Mouse (Mus musculus) small intestine, adult 2 months (tissue): ENCODE measurements around the gene Sytl3. TPM values are rescaled to one million over a fixed set of nuclear protein-coding genes. Genes with fewer than 3 reads are reported as not detected.

Experiments used
- H3K27ac ChIP-seq: fragments of 200-500 bp; 2 replicates; pipeline ENCODE4 v1.5.1; 2012; ENCODE audit warnings: low read depth, low read length, control low read depth, inconsistent platforms; ENCODE audit not compliant: insufficient read depth
- H3K27me3 ChIP-seq: fragments of 200-500 bp; 2 replicates; pipeline ENCODE4 v1.6.1; 2012; ENCODE audit warnings: mild to moderate bottlenecking, moderate library complexity, low read length, inconsistent platforms; ENCODE audit not compliant: control insufficient read depth, insufficient read depth
- H3K36me3 ChIP-seq: fragments of 200-500 bp; 2 replicates; pipeline ENCODE4 v1.6.1; 2012; ENCODE audit warnings: mild to moderate bottlenecking, low read length, control low read depth, inconsistent platforms; ENCODE audit not compliant: control insufficient read depth, insufficient read depth
- H3K4me1 ChIP-seq: fragments of 200-500 bp; 2 replicates; pipeline ENCODE4 v1.6.1; 2012; ENCODE audit warnings: low read length, inconsistent platforms, mixed read lengths; ENCODE audit not compliant: control insufficient read depth, insufficient read depth, insufficient read length
- H3K4me3 ChIP-seq: fragments of 200-500 bp; 2 replicates; pipeline ENCODE4 v1.5.1; 2012; ENCODE audit warnings: low read depth, mild to moderate bottlenecking, control low read depth, inconsistent platforms, low read length, moderate library complexity
- CTCF ChIP-seq: fragments of 200-500 bp; IDR thresholded peaks from 2 replicates; pipeline ENCODE4 v1.5.1; 2012; ENCODE audit warnings: low read depth, mild to moderate bottlenecking, control low read depth, inconsistent platforms, low read length, moderate library complexity, mixed read lengths; ENCODE audit not compliant: insufficient replicate concordance, insufficient read length; ENCODE audit errors: extremely low read depth
- POLR2A ChIP-seq: fragments of 200-500 bp; IDR thresholded peaks from 2 replicates; pipeline ENCODE4 v1.6.1; 2012; ENCODE audit warnings: low read depth, mild to moderate bottlenecking, control low read depth, inconsistent platforms, low read length, moderate library complexity
- WGBS: fragments of 180-500 bp; shearing (Covaris S2); methylation state at CpG from one replicate; pipeline ENCODE4 v1.1.7; 2018; 5-methylcytosine and 5-hydroxymethylcytosine counted together
- polyA plus RNA-seq: library from polyadenylated mRNA; depleted of rRNA; stranded (reverse); fragments of >200 nt; gene quantifications from 2 replicates; pipeline ENCODE4 v1.2.3, GENCODE M21; 2012

Sytl3 gene
- polyA plus RNA-seq, 1 experiment = 6.4 TPM

- H3K4me1 ChIP-seq = peaks cover under 1% of the 10 kb centered on the region
- H3K4me3 ChIP-seq = no peak overlapping the region
- no peaks in the 10 kb centered on the region for H3K27me3 ChIP-seq
- no peak for TF ChIP-seq CTCF
- 60% methylated on average over 15 of the region's 15 CpGs for WGBS
- H3K36me3 ChIP-seq = peaks cover 44% of the 10 kb centered on the region
- H3K27ac ChIP-seq = no peak overlapping the region
These were observed 77.7 kb downstream of the Sytl3 start for GRCm38 (mm10) chr17:6736306-6737272.

- Histone ChIP-seq H3K4me3 (no peak overlapping the region), H3K4me1 (peaks cover under 1% of the 10 kb centered on the region), H3K27ac (no peak overlapping the region), H3K27me3 (no peaks in the 10 kb centered on the region), H3K36me3 (peaks cover 52% of the 10 kb centered on the region)
- 80% methylated on average over 12 of the region's 12 CpGs for WGBS
- TF ChIP-seq POLR2A = no peak
- no peak for TF ChIP-seq CTCF
These were observed 78.5 kb downstream of the Sytl3 start for GRCm38 (mm10) chr17:6737273-6737997.

GRCm38 (mm10) chr17:6738836-6739235, 79.9 kb downstream of the Sytl3 start:
- TF ChIP-seq POLR2A (no peak), CTCF (no peak)
- WGBS = 84% methylated on average over 7 of the region's 7 CpGs
- Histone ChIP-seq H3K36me3 (peaks cover 66% of the 10 kb centered on the region), H3K4me3 (no peak overlapping the region), H3K27ac (no peak overlapping the region), H3K4me1 (peaks cover 13% of the 10 kb centered on the region), H3K27me3 (no peaks in the 10 kb centered on the region)

- H3K36me3 ChIP-seq = peaks cover 68% of the 10 kb centered on the region
- H3K27ac ChIP-seq = no peak overlapping the region
- WGBS = 82% methylated on average over 13 of the region's 13 CpGs
- H3K27me3 ChIP-seq = no peaks in the 10 kb centered on the region
- H3K4me3 ChIP-seq = no peak overlapping the region
- peaks cover 15% of the 10 kb centered on the region for H3K4me1 ChIP-seq
- TF ChIP-seq POLR2A = no peak
- TF ChIP-seq CTCF = no peak
These were observed 80.4 kb downstream of the Sytl3 start for GRCm38 (mm10) chr17:6739266-6739665.

GRCm38 (mm10) chr17:6739756-6740155, 80.9 kb downstream of the Sytl3 start:
- WGBS = 93% methylated on average over 15 of the region's 15 CpGs

GRCm38 (mm10) chr17:6740331-6741170, 81.7 kb downstream of the Sytl3 start:
- Histone ChIP-seq H3K27me3 (no peaks in the 10 kb centered on the region), H3K36me3 (peaks cover 79% of the 10 kb centered on the region), H3K4me3 (no peak overlapping the region), H3K27ac (no peak overlapping the region), H3K4me1 (peaks cover 21% of the 10 kb centered on the region)
- TF ChIP-seq POLR2A = no peak
- no peak for TF ChIP-seq CTCF
- WGBS = 92% methylated on average over 19 of the region's 19 CpGs

More at GRCm38 (mm10) chr17:6739756-6740155, 80.9 kb downstream of the Sytl3 start:
- H3K36me3 ChIP-seq = peaks cover 73% of the 10 kb centered on the region
- no peak for TF ChIP-seq POLR2A
- TF ChIP-seq CTCF = no peak
- H3K27ac ChIP-seq = no peak overlapping the region
- peaks cover 18% of the 10 kb centered on the region for H3K4me1 ChIP-seq
- H3K4me3 ChIP-seq = no peak overlapping the region
- H3K27me3 ChIP-seq = no peaks in the 10 kb centered on the region

GRCm38 (mm10) chr17:6741271-6741670, 82.4 kb downstream of the Sytl3 start:
- H3K4me3 ChIP-seq = no peak overlapping the region
- TF ChIP-seq POLR2A (no peak), CTCF (no peak)
- no peak overlapping the region for H3K27ac ChIP-seq
- H3K36me3 ChIP-seq = peaks cover 86% of the 10 kb centered on the region
- H3K4me1 ChIP-seq = peaks cover 21% of the 10 kb centered on the region
- 89% methylated on average over 12 of the region's 12 CpGs for WGBS
- no peaks in the 10 kb centered on the region for H3K27me3 ChIP-seq
